Mouse (Mus musculus) limb, embryonic 14.5 days (tissue): Measurements from ENCODE around the gene En2. TPM values are rescaled to one million over a fixed set of nuclear protein-coding genes. Genes with fewer than 3 reads are reported as not detected.

ENCODE experiments used
- ATAC-seq: fragments of 200-750 bp; cut with Nextera tagmentation; 2 replicates; pipeline ENCODE4 v1.8.0; 2017; ENCODE audit warnings: low read depth, moderate number of reproducible peaks, moderate TSS enrichment; ENCODE audit not compliant: low FRiP score
- DNase-seq: peaks from one replicate; pipeline ENCODE4 v3.0.0-alpha.2; 2015; ENCODE audit warnings: low spot score
- H3K27ac ChIP-seq: fragments of 300-500 bp; sonication (generic); replicated peaks from 2 replicates; pipeline ENCODE4 v1.5.1; 2014; ENCODE audit warnings: low read depth, mild to moderate bottlenecking, low read length, moderate library complexity, mixed read lengths
- H3K27me3 ChIP-seq: fragments of 300-500 bp; sonication (generic); 2 replicates; pipeline ENCODE4 v1.6.1; 2014; ENCODE audit warnings: low read length, mixed read lengths; ENCODE audit not compliant: control insufficient read depth, insufficient read depth
- H3K36me3 ChIP-seq: fragments of 300-500 bp; sonication (generic); 2 replicates; pipeline ENCODE4 v1.6.1; 2014; ENCODE audit warnings: mild to moderate bottlenecking, low read length, moderate library complexity, mixed read lengths; ENCODE audit not compliant: control insufficient read depth, insufficient read depth
- H3K4me1 ChIP-seq: fragments of 300-500 bp; sonication (generic); 2 replicates; pipeline ENCODE4 v1.6.1; 2014; ENCODE audit warnings: antibody characterized with exemption, low read length, mixed read lengths; ENCODE audit not compliant: control insufficient read depth, insufficient read depth
- H3K4me2 ChIP-seq: fragments of 300-500 bp; sonication (generic); replicated peaks from 2 replicates; pipeline ENCODE4 v1.6.1; 2014; ENCODE audit warnings: low read depth, mild to moderate bottlenecking, low read length, moderate library complexity; ENCODE audit not compliant: severe bottlenecking
- H3K4me3 ChIP-seq: fragments of 300-500 bp; sonication (generic); replicated peaks from 2 replicates; pipeline ENCODE4 v1.5.1; 2014; ENCODE audit warnings: low read length
- H3K9ac ChIP-seq: fragments of 300-500 bp; sonication (generic); 2 replicates; pipeline ENCODE4 v1.6.1; 2014; ENCODE audit warnings: mild to moderate bottlenecking, low read depth, low read length, moderate library complexity; ENCODE audit not compliant: severe bottlenecking
- H3K9me3 ChIP-seq: fragments of 300-500 bp; sonication (generic); 2 replicates; pipeline ENCODE4 v1.6.1; 2016; ENCODE audit warnings: low read length; ENCODE audit not compliant: control insufficient read depth
- POLR2A ChIP-seq: fragments of 200-500 bp; IDR thresholded peaks from 2 replicates; pipeline ENCODE4 v1.8.0; 2012; ENCODE audit warnings: inconsistent platforms, mild to moderate bottlenecking, moderate library complexity, borderline replicate concordance; ENCODE audit not compliant: insufficient read depth, insufficient read length; ENCODE audit errors: extremely low read depth
- WGBS: fragments of 180-500 bp; shearing (Covaris S2); extraction: QIAGEN DNeasy Blood & Tissue Kit; methylation state at CpG from one replicate; pipeline ENCODE4 v1.1.7; 2014; 5-methylcytosine and 5-hydroxymethylcytosine counted together
- polyA plus RNA-seq, 2 experiments: library from polyadenylated mRNA; depleted of rRNA in 1 of 2; stranded (reverse) in 1 of 2; unstranded in 1 of 2; fragments of >200 nt; fragmentation: Nextera tagmentation in 1 of 2; extraction: Ambion mirVana in 1 of 2; gene quantifications; 2 replicates each; pipeline versions ENCODE4 v1.2.1 to v1.2.3; 2012 to 2014

En2 gene
- polyA plus RNA-seq, 2 experiments: 0.06 TPM; not detected in 1

DNA sequence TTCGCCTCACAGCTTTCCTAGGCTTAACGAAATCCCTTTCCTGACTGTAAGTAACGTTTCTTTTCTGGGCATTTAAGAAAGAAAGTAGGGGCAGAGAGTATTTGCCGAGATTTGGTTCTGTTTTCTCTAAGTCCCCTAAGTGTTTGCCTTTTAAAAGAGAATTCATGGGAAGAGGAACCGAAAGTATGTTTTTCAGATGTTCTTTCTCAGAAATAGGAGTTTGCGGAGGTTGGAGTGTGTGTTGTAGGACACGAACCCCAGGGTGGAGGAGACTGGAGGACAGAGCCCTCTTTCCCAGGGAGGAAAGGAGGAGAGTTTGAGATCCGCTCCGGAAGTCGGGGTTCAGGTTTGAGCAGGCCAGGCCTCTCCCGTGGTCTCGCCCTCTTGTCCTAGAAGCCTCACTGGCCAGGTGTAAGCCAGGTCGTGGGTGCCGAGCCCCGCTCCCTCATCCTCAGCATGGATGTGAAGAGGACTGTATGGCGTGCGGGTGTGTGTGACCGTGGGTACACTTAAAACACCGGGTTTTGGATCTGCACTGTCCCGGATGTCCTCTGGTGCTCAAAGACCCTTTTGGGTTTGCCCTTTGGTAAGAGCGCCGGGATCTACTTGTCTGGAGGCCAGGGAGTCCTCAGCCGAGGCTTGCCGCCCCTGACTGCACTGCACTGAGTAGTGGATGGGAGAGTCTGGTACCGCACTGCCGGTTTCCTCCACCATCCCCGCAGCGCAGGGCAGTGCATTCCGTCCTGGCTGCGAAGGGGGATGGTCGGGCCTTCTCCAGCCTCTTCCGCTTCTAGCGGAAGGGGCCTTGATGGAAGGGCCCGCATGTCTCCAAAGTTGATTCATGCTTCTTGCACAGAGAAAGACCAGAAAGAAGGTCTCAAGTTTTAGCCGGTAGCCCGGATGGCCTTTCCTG is 3.0 kb downstream of the En2 start:
- 1% methylated on average over 36 of the region's 36 CpGs for WGBS
- no peak overlapping the region for H3K9ac ChIP-seq
- H3K36me3 ChIP-seq: no peaks in the 10 kb centered on the region
- no peak for DNase-seq
- H3K4me1 ChIP-seq: peaks cover 11% of the 10 kb centered on the region; the same call in 1 of the 2 replicates
- no peak overlapping the region for H3K4me2 ChIP-seq
- peak overlapping the region; percentile 5 for H3K4me3 ChIP-seq
- no peaks in the 10 kb centered on the region for H3K9me3 ChIP-seq
- peaks cover 94% of the 10 kb centered on the region for H3K27me3 ChIP-seq
- ATAC-seq: no peak
- no peak overlapping the region for H3K27ac ChIP-seq
- no peak for TF ChIP-seq POLR2A

DNA sequence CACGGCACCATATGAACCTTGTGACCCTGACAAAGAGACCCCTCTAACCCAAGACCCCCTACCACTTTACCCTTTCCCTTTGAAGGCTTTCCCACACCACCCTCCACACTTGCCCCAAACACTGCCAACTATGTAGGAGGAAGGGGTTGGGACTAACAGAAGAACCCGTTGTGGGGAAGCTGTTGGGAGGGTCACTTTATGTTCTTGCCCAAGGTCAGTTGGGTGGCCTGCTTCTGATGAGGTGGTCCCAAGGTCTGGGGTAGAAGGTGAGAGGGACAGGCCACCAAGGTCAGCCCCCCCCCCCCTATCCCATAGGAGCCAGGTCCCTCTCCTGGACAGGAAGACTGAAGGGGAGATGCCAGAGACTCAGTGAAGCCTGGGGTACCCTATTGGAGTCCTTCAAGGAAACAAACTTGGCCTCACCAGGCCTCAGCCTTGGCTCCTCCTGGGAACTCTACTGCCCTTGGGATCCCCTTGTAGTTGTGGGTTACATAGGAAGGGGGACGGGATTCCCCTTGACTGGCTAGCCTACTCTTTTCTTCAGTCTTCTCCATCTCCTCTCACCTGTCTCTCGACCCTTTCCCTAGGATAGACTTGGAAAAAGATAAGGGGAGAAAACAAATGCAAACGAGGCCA is 3.8 kb downstream of the En2 start:
- H3K27ac ChIP-seq: no peak overlapping the region
- peaks cover 11% of the 10 kb centered on the region; the same call in 1 of the 2 replicates for H3K4me1 ChIP-seq
- DNase-seq (no peak), ATAC-seq (no peak)
- no peak for TF ChIP-seq POLR2A
- H3K9me3 ChIP-seq: no peaks in the 10 kb centered on the region
- no peaks in the 10 kb centered on the region for H3K36me3 ChIP-seq
- no peak overlapping the region for H3K9ac ChIP-seq
- 6% methylated on average over 5 of the region's 5 CpGs for WGBS
- no peak overlapping the region for H3K4me3 ChIP-seq
- peaks cover 94% of the 10 kb centered on the region for H3K27me3 ChIP-seq
- no peak overlapping the region for H3K4me2 ChIP-seq

DNA sequence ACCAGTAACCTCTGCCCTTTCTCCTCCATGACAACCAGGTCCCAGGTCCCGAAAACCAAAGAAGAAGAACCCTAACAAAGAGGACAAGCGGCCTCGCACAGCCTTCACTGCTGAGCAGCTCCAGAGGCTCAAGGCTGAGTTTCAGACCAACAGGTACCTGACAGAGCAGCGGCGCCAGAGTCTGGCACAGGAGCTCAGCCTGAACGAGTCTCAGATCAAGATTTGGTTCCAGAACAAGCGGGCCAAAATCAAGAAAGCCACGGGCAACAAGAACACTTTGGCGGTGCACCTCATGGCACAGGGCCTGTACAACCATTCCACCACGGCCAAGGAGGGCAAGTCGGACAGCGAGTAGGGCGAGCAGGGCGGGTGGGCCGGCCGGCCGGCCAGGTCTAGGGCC is 4.6 kb downstream of the En2 start:
- Histone ChIP-seq H3K4me3 (no peak overlapping the region), H3K4me2 (no peak overlapping the region), H3K4me1 (peaks cover 11% of the 10 kb centered on the region; the same call in 1 of the 2 replicates), H3K27me3 (peaks cover 93% of the 10 kb centered on the region), H3K27ac (no peak overlapping the region), H3K36me3 (no peaks in the 10 kb centered on the region), H3K9ac (no peak overlapping the region), H3K9me3 (no peaks in the 10 kb centered on the region)
- WGBS: under 1% methylated on average over 17 of the region's 17 CpGs
- no peak for DNase-seq
- no peak for TF ChIP-seq POLR2A
- ATAC-seq: no peak

DNA sequence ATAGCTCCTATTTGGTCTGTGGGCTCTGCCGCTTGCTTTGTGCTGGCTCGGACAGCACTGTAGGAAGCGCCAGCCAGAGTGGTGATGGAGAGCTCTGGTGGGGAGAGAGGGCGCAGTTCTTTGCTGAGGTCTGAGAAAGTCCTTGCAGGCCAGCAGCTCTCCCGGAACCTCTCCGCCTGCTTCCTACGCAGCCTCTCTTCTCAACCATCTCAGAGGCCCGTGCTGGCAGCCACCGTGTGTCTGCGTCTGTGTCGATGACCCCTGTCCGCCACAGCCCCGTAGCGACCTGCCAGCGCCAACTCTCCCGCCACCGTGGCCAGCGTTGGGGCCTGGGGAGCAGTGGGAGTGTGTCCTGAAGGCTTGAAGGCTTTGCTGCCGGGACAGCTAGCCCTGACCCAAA is 5.4 kb downstream of the En2 start:
- Histone ChIP-seq H3K27ac (no peak overlapping the region), H3K36me3 (no peaks in the 10 kb centered on the region), H3K9ac (no peak overlapping the region), H3K4me1 (0 out of 2 replicates have a peak, but pooled peaks cover 5% of the 10 kb centered on the region), H3K9me3 (no peaks in the 10 kb centered on the region), H3K4me3 (no peak overlapping the region), H3K27me3 (peaks cover 95% of the 10 kb centered on the region), H3K4me2 (no peak overlapping the region)
- DNase-seq: no peak
- ATAC-seq: no peak
- TF ChIP-seq POLR2A: no peak
- WGBS: under 1% methylated on average over 19 of the region's 19 CpGs

DNA sequence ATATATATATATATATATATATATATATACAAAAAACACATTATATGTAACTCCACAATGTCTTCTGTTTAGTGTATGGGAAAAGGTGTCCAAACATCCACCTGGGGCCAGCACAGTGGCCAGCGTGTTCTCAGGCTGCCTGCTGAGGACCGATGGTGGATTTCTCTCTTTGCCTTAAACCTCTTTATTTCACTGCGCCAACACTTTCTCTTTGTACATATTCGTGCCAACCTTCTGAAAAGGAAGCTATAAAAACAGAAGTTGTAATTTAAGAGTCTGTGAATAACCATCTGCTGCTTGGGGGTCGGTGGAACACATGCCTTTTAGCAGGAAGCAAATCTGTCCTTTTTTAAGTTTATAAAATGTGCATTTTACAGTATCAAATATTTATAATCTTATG is 6.2 kb downstream of the En2 start:
- Histone ChIP-seq H3K27me3 (peaks cover 95% of the 10 kb centered on the region), H3K4me1 (no peaks in the 10 kb centered on the region), H3K4me2 (no peak overlapping the region), H3K4me3 (no peak overlapping the region), H3K9ac (no peak overlapping the region), H3K9me3 (no peaks in the 10 kb centered on the region), H3K36me3 (no peaks in the 10 kb centered on the region), H3K27ac (no peak overlapping the region)
- no peak for ATAC-seq
- TF ChIP-seq POLR2A: no peak
- no peak for DNase-seq
- WGBS: 10% methylated on average over 5 of the region's 5 CpGs
